Mouse (Mus musculus) lung, adult 2 months (tissue): Measurements from ENCODE around the gene Disp3.

Source experiments
- CTCF ChIP-seq: fragments of 200-500 bp; IDR thresholded peaks from 2 replicates; pipeline ENCODE4 v1.5.1; 2011; ENCODE audit warnings: mild to moderate bottlenecking, low read length, control low read depth; ENCODE audit not compliant: insufficient read depth
- POLR2A ChIP-seq: fragments of 200-500 bp; IDR thresholded peaks from 2 replicates; pipeline ENCODE4 v1.6.1; 2011; ENCODE audit warnings: low read depth, mild to moderate bottlenecking, control low read depth, low read length, borderline replicate concordance; ENCODE audit errors: extremely low read depth

GRCm38 (mm10) chr4:148287041-148287440, 724 bp downstream of the Disp3 start:
- TF ChIP-seq CTCF = no peak
- TF ChIP-seq POLR2A = no peak
